Mouse (Mus musculus) midbrain, embryonic 13.5 days (tissue): Measurements from ENCODE around the gene Lyrm4. TPM values are rescaled to one million over a fixed set of nuclear protein-coding genes. Genes with fewer than 3 reads are reported as not detected.

Experiments used
- ATAC-seq: fragments of 200-750 bp; cut with Nextera tagmentation; 2 replicates; pipeline ENCODE4 v1.8.0; 2017; ENCODE audit warnings: mild to moderate bottlenecking, moderate TSS enrichment, moderate library complexity
- H3K27ac ChIP-seq: fragments of 300-500 bp; sonication (generic); 2 replicates; pipeline ENCODE4 v1.5.1; 2015; ENCODE audit warnings: inconsistent platforms, mild to moderate bottlenecking, moderate library complexity
- H3K27me3 ChIP-seq: fragments of 300-500 bp; sonication (generic); 2 replicates; pipeline ENCODE4 v1.6.1; 2015; ENCODE audit warnings: mild to moderate bottlenecking, inconsistent platforms
- H3K36me3 ChIP-seq: fragments of 300-500 bp; sonication (generic); 2 replicates; pipeline ENCODE4 v1.6.1; 2015; ENCODE audit warnings: mild to moderate bottlenecking, inconsistent platforms
- H3K4me1 ChIP-seq: fragments of 300-500 bp; sonication (generic); replicated peaks from 2 replicates; pipeline ENCODE4 v1.6.1; 2015; ENCODE audit warnings: inconsistent platforms
- H3K4me2 ChIP-seq: fragments of 300-500 bp; sonication (generic); replicated peaks from 2 replicates; pipeline ENCODE4 v1.6.1; 2015; ENCODE audit warnings: moderate library complexity, mild to moderate bottlenecking, inconsistent platforms
- H3K4me3 ChIP-seq: fragments of 300-500 bp; sonication (generic); replicated peaks from 2 replicates; pipeline ENCODE4 v1.5.1; 2015; ENCODE audit warnings: mild to moderate bottlenecking, inconsistent platforms
- H3K9ac ChIP-seq: fragments of 300-500 bp; sonication (generic); replicated peaks from 2 replicates; pipeline ENCODE4 v1.6.1; 2015; ENCODE audit warnings: mild to moderate bottlenecking, inconsistent platforms
- H3K9me3 ChIP-seq: fragments of 300-500 bp; sonication (generic); 2 replicates; pipeline ENCODE4 v1.6.1; 2016; ENCODE audit warnings: mild to moderate bottlenecking, inconsistent platforms
- WGBS: fragments of 180-500 bp; shearing (Covaris S2); methylation state at CpG from one replicate; pipeline ENCODE4 v1.1.7; 2015; 5-methylcytosine and 5-hydroxymethylcytosine counted together
- polyA plus RNA-seq: library from polyadenylated mRNA; unstranded; fragments of >200 nt; fragmentation: Nextera tagmentation; extraction: Ambion mirVana; gene quantifications from 2 replicates; pipeline ENCODE4 v1.2.1, GENCODE M21; 2015

Gene Lyrm4
- polyA plus RNA-seq, 1 experiment from 2014 or later: 33.4 TPM

DNA sequence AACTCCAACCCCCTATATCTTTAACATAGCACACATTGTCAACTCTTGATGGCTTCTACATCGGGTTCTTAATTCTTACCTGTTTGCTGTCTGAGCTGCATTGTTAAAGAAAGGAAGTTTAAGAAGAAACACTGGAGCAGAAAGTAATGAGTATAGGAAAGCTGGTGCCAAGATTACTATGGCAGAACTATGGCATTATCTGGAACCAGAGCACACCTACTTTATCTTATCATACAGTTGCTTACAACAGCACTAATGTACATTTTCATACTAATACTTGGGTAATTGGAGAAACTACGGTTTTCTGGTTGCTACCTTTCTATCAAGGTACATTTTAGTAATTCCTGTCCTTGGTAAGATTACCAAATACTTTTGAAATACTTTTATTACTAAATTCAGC lies 29.9 kb downstream of the Lyrm4 start:
- WGBS: 95% methylated on average over 2 of the region's 2 CpGs
- peaks cover 33% of the 10 kb centered on the region for H3K36me3 ChIP-seq
- H3K4me1 ChIP-seq: no peaks in the 10 kb centered on the region
- H3K27me3 ChIP-seq: no peaks in the 10 kb centered on the region
- H3K4me2 ChIP-seq: no peak overlapping the region
- no peaks in the 10 kb centered on the region for H3K9me3 ChIP-seq
- H3K27ac ChIP-seq: no peak overlapping the region
- H3K9ac ChIP-seq: no peak overlapping the region
- no peak for ATAC-seq
- H3K4me3 ChIP-seq: no peak overlapping the region

DNA sequence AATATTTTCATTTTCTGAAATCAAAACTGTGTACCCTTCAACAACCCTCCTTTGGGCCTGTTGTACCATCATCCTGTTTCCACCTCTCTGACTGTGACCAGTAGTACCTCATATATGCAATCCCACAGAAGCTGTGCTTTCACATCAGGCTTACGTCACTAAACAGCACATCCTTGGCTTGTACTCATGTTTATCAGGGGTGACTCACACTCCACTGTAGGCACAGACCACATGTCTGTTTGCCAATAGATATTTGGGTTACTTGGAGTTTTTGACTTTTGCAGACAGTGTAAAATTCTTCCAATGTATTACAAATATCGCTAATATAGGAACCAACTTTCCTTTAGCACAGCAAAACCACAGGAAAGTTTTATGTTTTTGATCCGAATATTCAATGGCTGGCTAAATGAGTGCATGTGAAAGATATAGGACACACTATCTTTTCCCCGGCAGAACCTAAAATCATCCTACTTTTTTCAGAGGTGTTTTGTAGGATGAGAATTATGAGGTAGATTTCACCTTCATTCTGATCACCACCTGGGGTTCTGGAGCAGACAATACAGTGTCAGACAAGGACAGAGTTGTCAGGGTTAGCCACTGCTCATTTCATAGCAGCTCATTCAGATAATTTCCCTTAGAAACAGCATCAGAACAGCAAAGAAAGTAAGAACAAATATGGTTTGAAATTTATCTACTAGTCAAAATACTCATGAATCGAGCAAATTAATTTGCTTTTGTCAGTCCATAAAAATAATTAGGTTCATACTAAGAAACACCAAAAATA lies 30.5 kb downstream of the Lyrm4 start:
- H3K4me1 ChIP-seq: no peaks in the 10 kb centered on the region
- no peak overlapping the region for H3K4me3 ChIP-seq
- no peaks in the 10 kb centered on the region for H3K9me3 ChIP-seq
- no peak overlapping the region for H3K9ac ChIP-seq
- peaks cover 29% of the 10 kb centered on the region for H3K36me3 ChIP-seq
- no peaks in the 10 kb centered on the region for H3K27me3 ChIP-seq
- H3K27ac ChIP-seq: no peak overlapping the region
- no peak for ATAC-seq
- H3K4me2 ChIP-seq: no peak overlapping the region
- 95% methylated on average over 5 of the region's 5 CpGs for WGBS

DNA sequence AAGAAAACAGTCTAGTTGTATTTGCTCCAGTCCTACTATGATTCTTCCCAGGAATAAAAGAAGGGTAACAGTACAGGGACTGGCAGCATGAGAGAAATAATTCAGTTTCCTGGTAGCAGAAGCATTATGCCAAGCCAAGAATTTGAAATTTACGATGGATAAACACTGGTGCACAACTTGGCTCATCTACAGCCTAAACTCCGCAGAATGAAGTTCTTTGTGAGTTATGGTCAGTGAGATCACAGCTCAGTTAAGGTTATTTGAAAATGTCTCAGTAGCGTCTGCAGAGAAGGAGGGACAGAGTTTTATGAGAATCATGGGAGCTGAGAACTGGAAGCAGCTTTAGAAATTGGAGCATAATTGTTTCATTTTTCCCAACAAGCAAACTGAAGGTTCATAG lies 31.4 kb downstream of the Lyrm4 start:
- 92% methylated on average over 3 of the region's 3 CpGs for WGBS
- ATAC-seq: no peak

DNA sequence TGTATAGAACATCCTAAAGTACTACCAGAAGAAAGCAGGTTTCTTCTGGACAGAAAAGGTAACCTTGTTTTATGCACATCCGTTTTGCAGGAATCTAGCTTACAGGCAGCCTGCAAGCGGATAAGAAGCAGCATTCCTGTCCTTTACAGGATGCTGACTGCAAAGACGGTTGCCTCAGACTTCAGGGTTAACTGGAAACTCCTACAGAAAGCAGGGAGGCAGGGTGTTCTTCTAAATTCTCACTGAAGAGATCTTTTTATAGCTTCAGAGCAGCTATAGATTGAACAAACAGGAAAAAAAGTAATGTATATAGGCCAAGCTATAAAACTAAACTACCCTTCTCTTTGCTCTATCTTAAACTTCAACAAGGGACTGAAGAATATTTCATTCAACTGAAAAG lies 32.6 kb downstream of the Lyrm4 start:
- no peak overlapping the region for H3K9ac ChIP-seq
- peaks cover 15% of the 10 kb centered on the region; the same call in 1 of the 2 replicates for H3K36me3 ChIP-seq
- no peak overlapping the region for H3K4me2 ChIP-seq
- H3K27me3 ChIP-seq: no peaks in the 10 kb centered on the region
- 93% methylated on average over 3 of the region's 3 CpGs for WGBS
- H3K9me3 ChIP-seq: no peaks in the 10 kb centered on the region
- H3K4me3 ChIP-seq: no peak overlapping the region
- no peak overlapping the region for H3K27ac ChIP-seq
- no peak for ATAC-seq
- no peaks in the 10 kb centered on the region for H3K4me1 ChIP-seq

More for the DNA sequence above, 31.4 kb downstream of the Lyrm4 start:
- no peaks in the 10 kb centered on the region for H3K9me3 ChIP-seq
- no peak overlapping the region for H3K4me2 ChIP-seq
- H3K4me3 ChIP-seq: no peak overlapping the region
- no peak overlapping the region for H3K9ac ChIP-seq
- H3K4me1 ChIP-seq: no peaks in the 10 kb centered on the region
- peaks cover 22% of the 10 kb centered on the region; the same call in 1 of the 2 replicates for H3K36me3 ChIP-seq
- no peaks in the 10 kb centered on the region for H3K27me3 ChIP-seq
- H3K27ac ChIP-seq: no peak overlapping the region

DNA sequence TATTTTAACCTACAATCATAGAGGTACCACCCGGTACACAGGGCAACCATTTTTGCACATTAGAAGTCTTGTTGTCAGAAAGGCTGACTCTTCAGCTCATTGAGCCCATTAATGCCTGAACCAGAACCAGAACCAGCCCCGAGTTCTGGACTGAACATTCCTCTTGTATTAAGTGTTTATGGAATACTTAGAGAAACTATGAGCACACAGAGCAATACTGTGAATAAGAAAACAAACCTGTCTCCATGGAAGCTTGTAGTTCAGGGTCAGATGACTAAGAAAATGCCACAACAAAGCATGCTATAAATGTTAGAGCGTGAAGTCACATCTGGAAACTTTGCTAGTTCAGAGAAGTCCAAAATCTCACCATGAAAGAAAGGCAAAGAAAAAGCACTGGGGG lies 35.7 kb downstream of the Lyrm4 start:
- no peak overlapping the region for H3K4me2 ChIP-seq
- H3K4me1 ChIP-seq: no peaks in the 10 kb centered on the region
- no peaks in the 10 kb centered on the region for H3K27me3 ChIP-seq
- H3K36me3 ChIP-seq: 0 out of 2 replicates have a peak, but pooled peaks cover 6% of the 10 kb centered on the region
- no peaks in the 10 kb centered on the region for H3K9me3 ChIP-seq
- no peak overlapping the region for H3K9ac ChIP-seq
- H3K27ac ChIP-seq: no peak overlapping the region
- 96% methylated on average over 3 of the region's 3 CpGs for WGBS
- no peak overlapping the region for H3K4me3 ChIP-seq
- no peak for ATAC-seq

DNA sequence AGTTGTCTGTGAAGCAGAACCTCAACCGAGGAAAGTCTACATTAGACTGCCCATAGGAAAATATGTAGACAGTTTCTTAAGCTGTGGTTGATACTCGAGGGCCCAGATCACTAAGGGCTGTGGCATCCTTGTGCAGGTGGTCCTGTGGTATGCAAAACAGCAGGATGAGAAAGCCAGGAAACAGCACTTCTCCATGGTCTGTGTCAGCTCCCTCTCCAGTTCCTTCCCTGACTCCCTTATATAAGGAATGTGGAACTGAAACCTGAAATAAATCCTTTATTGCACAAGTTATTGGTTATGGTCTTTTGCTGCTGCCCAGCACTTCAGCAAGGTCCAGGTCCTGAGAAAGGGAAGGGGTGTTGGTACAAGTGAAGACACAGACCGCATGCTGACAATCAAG lies 42.8 kb downstream of the Lyrm4 start:
- WGBS: 94% methylated on average over 3 of the region's 3 CpGs

DNA sequence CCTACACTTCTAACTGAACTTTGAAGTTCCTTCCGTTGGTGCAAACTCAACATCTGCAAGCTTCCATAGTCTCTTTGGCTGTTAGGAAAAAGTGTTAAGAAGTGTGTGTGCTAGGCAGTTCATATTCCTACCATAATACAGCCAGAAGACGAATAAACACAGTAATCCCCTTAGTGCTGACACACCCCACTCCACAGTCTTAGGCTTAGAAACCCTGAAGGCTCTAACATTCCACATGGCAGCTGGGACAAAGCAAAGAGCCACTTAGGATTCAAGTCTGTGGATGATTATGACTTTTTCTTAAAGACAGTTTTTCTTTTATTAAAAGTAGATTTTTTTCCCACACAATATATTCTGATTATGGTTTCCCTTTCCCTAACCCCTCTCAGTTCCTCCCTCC lies 50.6 kb downstream of the Lyrm4 start:
- H3K27ac ChIP-seq: no peak overlapping the region
- H3K36me3 ChIP-seq: no peaks in the 10 kb centered on the region
- H3K4me2 ChIP-seq: no peak overlapping the region
- H3K9ac ChIP-seq: no peak overlapping the region
- H3K4me3 ChIP-seq: no peak overlapping the region
- no peak for ATAC-seq
- no peaks in the 10 kb centered on the region for H3K4me1 ChIP-seq
- no peaks in the 10 kb centered on the region for H3K27me3 ChIP-seq
- WGBS: 74% methylated on average over 2 of the region's 2 CpGs
- H3K9me3 ChIP-seq: no peaks in the 10 kb centered on the region

More for the DNA sequence above, 42.8 kb downstream of the Lyrm4 start:
- Histone ChIP-seq H3K4me1 (no peaks in the 10 kb centered on the region), H3K4me2 (no peak overlapping the region), H3K4me3 (no peak overlapping the region), H3K36me3 (no peaks in the 10 kb centered on the region), H3K27me3 (no peaks in the 10 kb centered on the region), H3K9me3 (no peaks in the 10 kb centered on the region), H3K27ac (no peak overlapping the region), H3K9ac (no peak overlapping the region)
- ATAC-seq: no peak

DNA sequence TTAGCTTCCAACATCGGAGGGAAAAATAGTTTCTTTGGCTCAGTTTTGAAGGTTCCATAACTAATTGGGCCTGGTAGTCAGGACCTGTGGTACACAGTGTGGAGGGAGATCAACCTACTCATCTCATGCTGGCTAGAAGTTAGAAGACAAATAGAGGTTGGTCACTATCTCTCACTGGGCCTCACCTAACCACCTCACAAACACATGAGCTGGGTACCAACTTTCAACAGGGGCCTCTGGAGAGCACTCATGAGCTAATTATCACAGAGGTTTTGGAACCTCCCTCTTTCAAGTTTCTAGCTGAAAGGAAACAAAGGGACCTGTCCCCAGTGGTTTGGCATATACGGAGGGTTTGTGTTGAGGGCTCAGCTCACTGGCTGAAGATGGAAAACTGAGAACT lies 59.8 kb downstream of the Lyrm4 start:
- Histone ChIP-seq H3K4me2 (no peak overlapping the region), H3K9ac (no peak overlapping the region), H3K36me3 (no peaks in the 10 kb centered on the region), H3K27ac (no peak overlapping the region), H3K4me3 (no peak overlapping the region), H3K4me1 (peaks cover 9% of the 10 kb centered on the region), H3K27me3 (no peaks in the 10 kb centered on the region), H3K9me3 (no peaks in the 10 kb centered on the region)
- ATAC-seq: no peak
- 72% methylated on average over 2 of the region's 2 CpGs for WGBS

DNA sequence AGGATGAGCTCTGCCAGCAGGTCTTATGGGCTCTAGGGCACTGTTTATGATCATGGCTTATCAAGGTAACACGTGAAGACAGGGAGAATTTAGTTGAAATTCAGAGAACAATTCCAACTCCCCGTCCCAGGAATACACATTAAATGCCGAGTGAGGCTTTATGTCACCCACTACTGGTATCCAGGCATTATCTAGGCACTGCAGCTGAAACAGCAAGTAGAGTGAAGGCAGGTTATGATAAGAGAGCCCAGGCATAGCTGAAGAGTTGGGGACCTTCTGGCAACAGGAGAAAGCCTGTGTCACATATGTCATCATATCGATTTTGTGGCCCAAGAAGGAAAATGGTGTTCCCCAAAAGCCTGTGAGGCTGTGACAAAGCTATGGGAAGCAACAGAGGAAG lies 60.4 kb downstream of the Lyrm4 start:
- no peak for ATAC-seq
- Histone ChIP-seq H3K27ac (no peak overlapping the region), H3K9ac (no peak overlapping the region), H3K36me3 (no peaks in the 10 kb centered on the region), H3K9me3 (no peaks in the 10 kb centered on the region), H3K4me3 (no peak overlapping the region), H3K27me3 (no peaks in the 10 kb centered on the region), H3K4me2 (no peak overlapping the region), H3K4me1 (peaks cover 9% of the 10 kb centered on the region)
- 86% methylated on average over 4 of the region's 4 CpGs for WGBS

DNA sequence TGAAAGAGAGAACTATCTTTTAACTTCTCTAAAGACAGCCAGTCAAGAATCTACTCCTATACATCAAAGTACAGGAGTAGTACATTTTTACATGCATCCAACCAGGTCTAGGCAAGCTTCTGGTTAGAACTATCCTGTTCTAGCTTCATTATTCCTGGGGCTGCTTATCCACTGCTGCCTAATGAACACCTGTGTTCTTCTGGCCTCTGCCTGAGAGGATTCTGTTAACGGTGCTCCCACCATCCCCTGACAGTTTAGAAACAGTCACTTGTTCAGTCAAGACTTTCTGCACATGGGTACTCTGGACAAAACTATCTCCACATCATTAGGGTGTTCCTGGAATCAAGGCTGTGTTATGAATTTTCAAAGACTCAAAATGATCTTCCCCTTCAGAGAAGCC lies 60.8 kb downstream of the Lyrm4 start:
- no peaks in the 10 kb centered on the region for H3K27me3 ChIP-seq

DNA sequence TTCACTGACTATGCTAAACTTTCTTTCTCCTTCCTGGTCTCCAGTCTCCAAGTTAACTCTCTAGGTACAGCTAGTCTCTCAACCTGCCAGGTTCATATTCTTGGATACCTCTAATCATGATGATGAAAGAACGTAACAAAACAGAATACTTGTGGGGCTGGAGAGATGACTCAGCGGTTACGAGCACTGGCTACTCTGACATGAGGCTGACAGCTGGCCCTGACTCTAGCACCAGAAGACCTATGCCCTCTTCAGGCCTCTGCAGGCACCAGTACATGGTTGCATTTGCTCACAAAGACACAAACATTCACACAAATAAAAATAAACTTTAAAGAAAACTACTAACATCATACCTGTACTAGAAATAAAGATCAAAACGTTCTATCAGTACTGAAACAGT lies 81.8 kb downstream of the Lyrm4 start:
- H3K4me1 ChIP-seq: no peaks in the 10 kb centered on the region
- H3K36me3 ChIP-seq: no peaks in the 10 kb centered on the region
- H3K27ac ChIP-seq: no peak overlapping the region
- H3K9me3 ChIP-seq: no peaks in the 10 kb centered on the region
- WGBS: 85% methylated on average over 4 of the region's 4 CpGs
- H3K4me3 ChIP-seq: no peak overlapping the region
- H3K9ac ChIP-seq: no peak overlapping the region
- no peaks in the 10 kb centered on the region for H3K27me3 ChIP-seq
- no peak for ATAC-seq
- H3K4me2 ChIP-seq: no peak overlapping the region

More for the DNA sequence above, 60.8 kb downstream of the Lyrm4 start:
- no peak overlapping the region for H3K9ac ChIP-seq
- no peaks in the 10 kb centered on the region for H3K36me3 ChIP-seq
- H3K27ac ChIP-seq: no peak overlapping the region
- H3K4me3 ChIP-seq: no peak overlapping the region
- H3K4me2 ChIP-seq: no peak overlapping the region
- 76% methylated on average over 1 of the region's 1 CpGs for WGBS
- peaks cover 9% of the 10 kb centered on the region for H3K4me1 ChIP-seq
- ATAC-seq: no peak
- H3K9me3 ChIP-seq: no peaks in the 10 kb centered on the region

DNA sequence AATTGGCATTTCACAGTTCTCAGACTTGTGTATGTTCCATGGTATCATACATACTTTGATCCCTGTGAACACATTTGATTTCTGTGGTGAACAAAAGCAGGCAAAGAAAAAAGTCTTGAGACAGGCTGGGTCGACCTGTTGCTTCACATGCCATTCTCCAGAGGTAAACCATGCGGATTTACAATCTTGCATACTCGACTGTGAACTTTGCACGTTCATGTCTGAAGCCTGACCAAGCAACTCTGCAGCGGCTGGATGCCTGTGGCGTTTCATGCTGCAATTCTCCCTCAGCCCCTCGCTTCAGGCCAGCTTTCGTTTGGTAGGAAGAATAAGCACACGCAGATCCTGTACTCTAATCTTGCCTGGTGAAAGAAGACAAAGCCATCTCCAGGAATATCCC lies 85.4 kb downstream of the Lyrm4 start:
- no peak for ATAC-seq
- no peaks in the 10 kb centered on the region for H3K9me3 ChIP-seq
- H3K27me3 ChIP-seq: no peaks in the 10 kb centered on the region
- H3K9ac ChIP-seq: no peak overlapping the region
- H3K4me2 ChIP-seq: no peak overlapping the region
- H3K4me3 ChIP-seq: no peak overlapping the region
- WGBS: 73% methylated on average over 9 of the region's 9 CpGs
- no peaks in the 10 kb centered on the region for H3K4me1 ChIP-seq
- H3K36me3 ChIP-seq: no peaks in the 10 kb centered on the region
- H3K27ac ChIP-seq: no peak overlapping the region
